Mouse (Mus musculus): ENCODE measurements at regions not wholly inside any gene's neighbourhood (a gene's known extent, or its start where the extent isn't known, plus 50 kb on each side); places are given as distances from the start of the nearest gene placed in this dataset.
A peak's percentile ranks its signal among the peaks of the same experiment; 100 is the strongest.
"Not testable (repeated sequence)": the region's sequence is repeated elsewhere in the genome, so short reads cannot be mapped to it uniquely, and the experiment has no call there.

DNA sequence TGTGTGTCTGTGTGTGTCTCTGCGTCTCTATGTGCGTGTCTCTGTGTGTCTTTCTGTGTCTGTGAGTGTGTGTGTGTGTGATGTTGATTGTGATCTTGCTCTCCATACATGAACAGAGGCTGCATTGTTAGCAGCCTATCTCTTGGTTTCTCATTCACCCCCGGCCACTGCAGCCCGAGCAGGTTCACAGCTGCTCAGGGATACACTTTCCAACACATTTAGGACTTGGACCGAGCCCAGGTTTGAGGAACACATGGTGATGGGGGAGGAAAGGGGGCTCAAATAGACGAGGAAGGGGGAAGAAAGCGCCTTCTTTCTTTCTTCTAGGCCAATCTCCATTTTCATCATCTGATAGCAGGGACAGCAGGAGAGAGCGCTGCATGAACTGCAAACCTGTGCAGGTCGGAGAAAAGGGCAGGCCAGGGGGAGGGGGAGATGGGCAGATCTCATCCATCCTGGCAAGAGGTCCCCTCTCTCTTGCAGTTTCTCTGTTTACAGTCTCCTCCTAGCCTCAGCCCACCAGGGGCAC lies 123.2 kb downstream of the Zfp36l1 start:
- no peak for DNase-seq (ENCODE audit: low spot score)

DNA sequence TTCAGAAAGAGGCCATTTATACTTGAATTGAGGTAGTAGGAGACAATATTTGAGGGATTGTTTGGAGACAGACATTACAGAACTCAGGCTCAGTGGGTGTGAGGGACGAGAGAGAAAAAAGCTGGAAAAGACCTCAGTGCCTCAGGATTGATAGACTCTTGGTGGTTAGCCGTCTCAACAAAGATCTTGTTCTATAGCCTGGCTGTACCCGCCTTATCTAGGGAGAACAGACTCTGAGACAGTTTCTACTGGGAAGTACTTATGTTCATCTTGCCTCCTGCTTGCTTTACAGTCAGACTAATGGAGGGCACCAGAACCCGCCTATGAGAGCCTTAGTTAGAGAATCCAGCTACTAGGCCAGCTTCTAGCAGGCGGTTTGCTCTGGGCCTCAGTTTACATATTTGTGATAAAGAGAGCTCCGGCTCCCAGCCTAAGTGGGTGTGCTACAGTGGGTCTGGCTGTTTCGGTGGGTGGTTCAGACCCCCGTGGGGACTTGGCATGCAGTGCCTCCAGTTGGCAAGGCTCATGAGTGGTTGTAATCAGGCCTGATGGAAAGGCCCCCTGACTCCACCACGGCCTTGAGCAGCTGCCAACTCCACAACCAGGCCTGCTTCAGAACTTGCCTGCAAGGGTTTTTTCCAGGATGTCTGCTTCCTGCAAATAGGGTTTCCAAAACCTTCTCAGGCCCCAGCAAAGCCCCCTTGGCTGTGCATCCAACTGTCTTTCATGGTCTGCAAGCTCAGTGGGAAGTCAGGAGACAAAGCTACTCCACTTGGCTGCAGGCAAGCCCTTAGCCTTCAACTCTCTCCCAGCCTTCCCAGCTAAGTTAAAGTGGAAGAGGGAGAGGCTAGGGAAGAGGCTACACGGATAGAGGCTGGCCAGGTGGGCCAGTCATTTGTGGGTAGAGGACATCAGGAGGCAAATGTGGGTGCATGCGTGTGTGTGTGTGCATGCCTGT lies 124.1 kb downstream of the Zfp36l1 start:
- no peak for DNase-seq (ENCODE audit: low spot score)

DNA sequence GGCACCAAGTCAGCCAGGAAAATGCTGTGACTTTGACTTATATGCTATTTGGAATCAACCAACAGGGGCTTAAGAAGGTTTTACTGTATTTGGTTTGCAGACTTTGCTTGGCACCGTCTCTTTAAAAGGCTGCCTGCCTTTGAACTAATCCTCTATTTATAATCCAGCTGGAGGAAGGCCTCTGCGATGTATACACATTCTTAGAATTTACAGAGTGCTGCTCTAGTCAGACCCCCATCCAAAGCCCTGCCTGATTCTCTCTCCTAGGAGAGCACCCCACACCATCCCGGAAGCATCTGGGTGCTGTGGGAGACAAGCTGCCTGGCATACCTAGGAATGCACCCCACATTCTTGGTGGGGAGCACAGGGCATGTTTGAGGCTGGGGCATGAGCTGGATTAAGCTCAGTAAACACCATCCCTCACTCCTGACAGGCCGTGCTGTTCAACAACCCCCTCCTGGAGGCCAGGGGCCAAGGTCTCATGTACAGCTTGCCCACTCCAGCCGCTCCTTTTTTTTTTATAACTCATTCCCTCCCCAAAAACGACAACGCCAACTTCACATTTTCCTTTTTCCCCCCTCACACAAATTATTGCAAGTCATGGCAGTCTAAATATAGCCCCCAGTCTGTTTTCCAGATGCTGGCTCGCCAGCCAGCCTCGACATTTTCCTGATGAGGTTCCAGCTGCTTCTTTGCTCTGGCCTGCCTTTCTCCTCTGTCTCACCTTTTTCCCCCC lies 126.4 kb downstream of the Zfp36l1 start:
- no peak for DNase-seq (ENCODE audit: low spot score)

DNA sequence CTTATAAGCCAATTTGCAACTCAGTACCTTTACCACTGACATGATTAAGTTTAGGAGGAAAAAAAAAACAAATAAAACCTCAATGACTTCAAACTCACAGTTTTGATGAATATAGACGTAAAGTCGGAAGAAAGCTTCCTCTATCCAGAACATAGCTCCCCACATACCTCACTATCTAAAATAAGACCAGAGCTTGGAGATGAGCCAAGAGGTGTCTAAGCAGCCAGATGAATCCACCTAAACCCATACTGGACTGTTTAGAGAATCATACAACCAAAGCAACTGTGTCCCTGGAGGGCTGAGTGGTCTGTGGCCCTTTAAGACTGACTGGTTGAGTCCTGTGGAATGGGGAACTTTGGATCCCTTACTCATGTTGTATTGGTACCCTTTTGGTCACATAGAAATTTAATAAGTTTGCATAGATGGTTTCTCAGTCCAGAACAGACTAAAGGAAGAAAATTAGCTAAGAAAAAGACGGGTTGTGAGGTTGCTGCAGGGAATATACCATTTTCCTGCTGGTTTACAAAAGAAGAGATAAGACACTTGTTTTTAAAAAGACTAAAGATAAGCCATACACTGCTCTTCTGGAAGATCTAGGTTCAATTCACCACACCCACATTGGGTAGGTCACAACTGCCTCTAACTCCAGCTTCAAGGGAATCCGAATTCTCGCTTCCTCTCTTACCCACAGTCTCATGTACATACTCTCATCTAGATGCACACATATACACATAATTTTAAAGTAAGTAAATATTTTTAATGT lies 127.6 kb downstream of the Zfp36l1 start:
- no peak for DNase-seq (ENCODE audit: low spot score)

- DNase-seq (ENCODE audit: low spot score): no peak
Observed at GRCm38 (mm10) chr12:79984025-79984790, 128.6 kb downstream of the Zfp36l1 start.

- no peak for DNase-seq (ENCODE audit: low spot score)
Observed at GRCm38 (mm10) chr12:79983232-79983631, 129.6 kb downstream of the Zfp36l1 start.

- not testable (repeated sequence) for DNase-seq (ENCODE audit: low spot score)
Observed at GRCm38 (mm10) chr12:79982497-79982896, 130.3 kb downstream of the Zfp36l1 start.

DNA sequence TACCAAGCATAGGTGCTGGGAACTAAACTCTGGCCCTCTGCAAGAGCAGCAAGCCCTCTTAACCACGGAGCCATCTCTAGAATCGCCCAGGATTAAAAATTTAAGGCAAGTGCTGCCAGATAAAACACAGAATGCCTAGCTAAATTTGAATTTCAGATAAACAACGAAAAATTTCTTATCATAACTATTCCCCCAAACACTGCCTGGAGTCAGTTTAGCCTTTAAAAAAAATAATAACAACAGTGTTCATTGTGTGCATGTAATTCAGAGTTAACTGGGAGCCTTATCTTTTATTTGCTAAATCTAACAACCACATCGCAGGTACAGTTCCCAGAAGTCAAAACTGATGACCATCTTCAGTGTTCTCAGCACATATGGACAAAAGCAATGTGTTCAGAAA lies 132.1 kb downstream of the Zfp36l1 start:
- no peak for DNase-seq (ENCODE audit: low spot score)

- DNase-seq (ENCODE audit: low spot score): no peak
Observed at GRCm38 (mm10) chr12:79977136-79977535, 135.7 kb downstream of the Zfp36l1 start.

DNA sequence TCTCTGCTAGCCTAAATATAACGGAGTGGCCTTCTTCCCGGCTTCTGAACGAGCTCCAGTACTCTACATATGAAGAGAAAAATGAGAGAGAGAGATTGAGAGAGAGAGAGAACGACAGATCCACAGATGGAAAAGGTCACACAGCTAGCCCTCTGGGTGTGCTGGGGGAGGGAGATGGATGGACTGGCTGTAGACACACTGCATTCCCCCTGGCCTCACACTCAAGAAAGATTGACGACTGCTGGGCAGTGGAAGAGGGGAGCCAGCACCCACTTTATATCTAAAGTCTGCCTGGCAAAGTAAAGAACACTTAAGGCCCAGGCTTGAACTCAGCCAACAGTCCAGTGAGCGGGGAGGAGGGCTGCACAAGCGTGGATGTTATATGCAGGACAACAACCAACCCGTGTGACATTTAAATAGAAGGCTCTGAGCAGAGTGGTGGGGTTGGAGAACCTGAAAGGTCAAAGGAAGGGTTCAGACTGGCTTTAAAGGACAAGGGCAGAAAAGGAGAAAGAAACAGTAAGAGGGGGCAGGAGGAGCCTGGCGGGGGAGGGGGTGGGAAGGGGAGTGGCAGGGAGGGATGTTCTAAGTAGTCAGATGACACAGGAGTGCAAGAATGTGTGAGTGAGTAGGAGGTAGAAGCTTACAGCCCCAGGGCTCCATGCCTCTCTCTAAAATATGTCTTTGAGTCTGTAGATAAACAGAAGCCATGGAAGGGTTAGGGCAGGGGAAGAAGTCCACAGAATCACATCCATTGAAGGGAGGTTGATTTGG lies 137.2 kb downstream of the Zfp36l1 start:
- DNase-seq (ENCODE audit: low spot score): no peak

DNA sequence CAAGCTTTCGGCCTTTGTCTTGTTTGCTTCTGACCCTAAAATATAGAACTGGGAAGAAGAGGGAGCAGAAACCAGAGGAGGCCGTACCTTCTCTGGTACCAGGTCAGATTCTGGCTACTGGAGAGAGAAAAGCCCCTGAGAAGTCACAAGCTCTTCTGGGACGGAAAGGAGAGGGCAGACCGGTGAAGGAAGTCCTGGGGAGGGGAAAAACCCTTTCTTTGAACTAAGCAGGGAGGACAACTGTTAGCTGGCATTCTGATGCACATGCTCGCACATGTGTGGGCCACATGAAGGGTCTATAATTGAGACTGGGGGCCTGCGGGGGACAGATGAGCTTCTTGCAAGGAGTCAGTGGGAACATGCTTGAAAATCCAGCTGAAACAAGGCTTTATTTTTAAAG lies 137.8 kb downstream of the Zfp36l1 start:
- no peak for DNase-seq (ENCODE audit: low spot score)

DNA sequence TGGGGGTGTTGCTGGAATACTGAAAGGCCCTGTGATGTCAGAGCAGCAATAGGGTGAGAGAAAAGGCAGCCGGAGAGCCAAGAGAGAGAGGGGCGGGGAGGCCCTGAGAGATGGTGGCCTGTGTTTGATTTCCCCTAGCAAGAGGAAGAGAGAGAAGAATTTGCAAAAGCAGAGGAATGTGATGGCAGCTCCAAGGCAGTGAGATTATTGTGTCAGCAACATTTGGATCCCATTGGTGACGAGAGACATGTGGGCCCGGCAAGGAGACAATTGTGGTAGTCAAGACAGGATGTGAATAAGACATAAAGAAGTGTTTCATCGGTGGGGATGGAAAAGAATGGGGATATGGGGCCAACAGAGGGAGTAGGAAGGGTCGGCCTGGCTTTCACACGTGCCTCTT lies 138.3 kb downstream of the Zfp36l1 start:
- DNase-seq (ENCODE audit: low spot score): peak; percentile 47

DNA sequence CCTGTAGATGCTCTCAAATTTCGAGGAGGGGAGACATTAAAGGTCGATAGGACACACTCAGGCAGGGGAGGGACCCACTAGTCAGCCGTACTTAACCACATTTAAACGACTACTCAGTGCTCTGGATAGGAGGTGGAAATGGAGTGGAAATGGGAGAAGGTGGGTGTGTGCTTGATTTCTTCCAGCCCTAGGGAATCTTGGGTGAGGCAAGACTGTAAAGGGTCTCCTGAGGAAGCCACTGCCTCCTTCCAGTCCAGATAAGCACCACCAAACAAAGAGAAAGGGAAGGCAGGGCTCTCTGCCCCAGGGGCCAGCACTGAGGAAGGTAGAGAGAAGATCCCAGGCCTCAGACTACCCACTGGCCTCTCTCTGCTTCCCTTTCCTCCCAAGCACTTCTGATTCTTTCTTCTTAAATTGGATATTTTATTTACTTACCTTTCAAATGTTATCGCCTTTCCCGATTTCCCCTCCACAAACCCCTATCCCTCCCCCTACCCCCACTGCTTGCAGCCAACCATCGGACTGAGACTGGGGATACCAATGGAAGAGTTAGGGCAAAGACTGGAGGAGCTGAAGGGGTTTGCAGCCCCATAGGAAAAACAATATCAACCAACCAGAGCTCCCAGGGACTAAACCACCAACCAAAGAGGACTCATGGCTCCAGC lies 139.1 kb downstream of the Zfp36l1 start:
- DNase-seq (ENCODE audit: low spot score): no peak

- DNase-seq (ENCODE audit: low spot score): no peak
Observed at GRCm38 (mm10) chr12:79970981-79971390, 141.8 kb downstream of the Zfp36l1 start.

DNA sequence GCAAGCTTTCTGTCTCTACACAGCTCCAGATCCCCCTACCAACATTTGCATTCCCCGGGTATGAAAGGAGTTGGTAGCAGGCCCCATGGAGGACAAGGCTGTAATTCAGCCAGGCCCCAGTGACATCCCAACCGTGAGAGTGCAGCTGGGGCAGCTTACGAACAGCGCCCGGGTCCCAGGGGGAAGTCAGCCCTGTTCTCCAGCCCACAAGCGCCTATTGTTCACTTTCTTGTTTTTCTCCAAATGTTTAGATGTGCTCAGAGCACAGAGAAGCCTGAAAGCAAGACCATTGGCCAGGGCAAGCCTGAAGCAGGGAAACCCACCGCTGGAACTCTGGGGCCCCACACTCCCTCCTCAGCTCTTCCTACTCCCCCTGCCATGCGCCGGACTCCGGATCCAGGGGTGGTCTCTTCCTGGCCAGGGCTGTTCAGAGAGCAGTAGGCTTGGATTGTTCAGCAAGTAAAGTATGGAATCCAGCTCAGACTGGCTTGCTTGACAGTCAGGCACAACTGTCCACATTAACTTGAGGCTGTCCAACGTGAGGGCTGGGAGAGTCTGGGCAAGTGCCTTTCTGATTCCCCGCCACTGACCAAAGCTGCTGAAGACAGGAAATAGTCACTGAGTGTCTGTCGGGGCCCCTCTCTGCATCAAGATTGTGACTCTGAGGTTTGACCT lies 142.4 kb downstream of the Zfp36l1 start:
- no peak for DNase-seq (ENCODE audit: low spot score)

GRCm38 (mm10) chr12:79969346-79970226 lies 143.2 kb downstream of the Zfp36l1 start:
- DNase-seq (ENCODE audit: low spot score): no peak

DNA sequence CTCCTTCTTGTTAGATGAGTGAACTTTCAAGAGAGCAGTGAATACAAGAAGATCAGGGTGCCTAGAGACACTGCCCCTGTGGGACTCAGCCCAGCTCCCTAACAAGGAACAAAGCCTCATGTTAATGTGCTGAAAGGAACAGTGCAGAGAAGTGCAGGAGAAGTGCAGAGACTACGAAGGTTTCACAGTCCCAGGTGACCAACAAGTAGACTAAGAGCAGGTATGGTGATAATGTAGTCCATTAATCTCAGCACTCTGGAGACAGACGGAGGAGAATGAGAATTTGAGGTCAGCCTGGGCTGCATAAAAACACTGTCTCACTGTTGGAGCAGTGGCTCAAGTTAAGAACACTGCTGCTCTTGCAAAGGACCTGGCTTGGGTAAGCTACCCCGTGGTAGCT lies 144.1 kb downstream of the Zfp36l1 start:
- DNase-seq (ENCODE audit: low spot score): no peak

GRCm38 (mm10) chr12:79967491-79968255 lies 145.1 kb downstream of the Zfp36l1 start:
- DNase-seq (ENCODE audit: low spot score): no peak
